Mouse (Mus musculus): ENCODE data around the gene Olfr1018. TPM values are rescaled to one million over a fixed set of nuclear protein-coding genes. Genes with fewer than 3 reads are reported as not detected.

Olfr1018 gene
- polyA plus RNA-seq, 1 experiment from 2014 or later = not detected

Other genes starting within 250 kb of the Olfr1018 start
- gene Olfr996, start 239.3 kb upstream of the Olfr1018 start, polyA plus RNA-seq (2015; fragmentation: Nextera tagmentation; extraction: Ambion mirVana) = not detected in 2 replicates
- gene Olfr998, start 229.5 kb upstream of the Olfr1018 start, polyA plus RNA-seq (2015; fragmentation: Nextera tagmentation; extraction: Ambion mirVana) = not detected in 2 replicates
- not detected in 2 replicates for gene Olfr1000, start 206.6 kb upstream of the Olfr1018 start, polyA plus RNA-seq (2015; fragmentation: Nextera tagmentation; extraction: Ambion mirVana)
- not detected in 2 replicates for gene Olfr1002, start 167.8 kb upstream of the Olfr1018 start, polyA plus RNA-seq (2015; fragmentation: Nextera tagmentation; extraction: Ambion mirVana)
- not detected in 2 replicates for gene Olfr154, start 154.0 kb upstream of the Olfr1018 start, polyA plus RNA-seq (2015; fragmentation: Nextera tagmentation; extraction: Ambion mirVana)
- gene Olfr1006, start 139.7 kb upstream of the Olfr1018 start, polyA plus RNA-seq (2015; fragmentation: Nextera tagmentation; extraction: Ambion mirVana) = not detected in 2 replicates
- not detected in 2 replicates for gene Olfr1008, start 129.0 kb upstream of the Olfr1018 start, polyA plus RNA-seq (2015; fragmentation: Nextera tagmentation; extraction: Ambion mirVana)
- not detected in 2 replicates for gene Olfr1009, start 103.1 kb upstream of the Olfr1018 start, polyA plus RNA-seq (2015; fragmentation: Nextera tagmentation; extraction: Ambion mirVana)
- gene Olfr1012, start 55.7 kb upstream of the Olfr1018 start, polyA plus RNA-seq (2015; fragmentation: Nextera tagmentation; extraction: Ambion mirVana) = not detected in 2 replicates
- not detected in 2 replicates for gene Olfr1013, start 51.4 kb upstream of the Olfr1018 start, polyA plus RNA-seq (2015; fragmentation: Nextera tagmentation; extraction: Ambion mirVana)
- not detected in 2 replicates for gene Olfr1014, start 45.8 kb upstream of the Olfr1018 start, polyA plus RNA-seq (2015; fragmentation: Nextera tagmentation; extraction: Ambion mirVana)
- not detected in 2 replicates for gene Olfr1015, start 36.5 kb upstream of the Olfr1018 start, polyA plus RNA-seq (2015; fragmentation: Nextera tagmentation; extraction: Ambion mirVana)
- gene Olfr1016, start 15.9 kb upstream of the Olfr1018 start, polyA plus RNA-seq (2015; fragmentation: Nextera tagmentation; extraction: Ambion mirVana) = not detected in 2 replicates
- not detected in 2 replicates for gene Olfr1019, start 27.0 kb downstream of the Olfr1018 start, polyA plus RNA-seq (2015; fragmentation: Nextera tagmentation; extraction: Ambion mirVana)
- gene Olfr1020, start 28.6 kb downstream of the Olfr1018 start, polyA plus RNA-seq (2015; fragmentation: Nextera tagmentation; extraction: Ambion mirVana) = not detected in 2 replicates
- not detected in 2 replicates for gene Olfr1022, start 50.1 kb downstream of the Olfr1018 start, polyA plus RNA-seq (2015; fragmentation: Nextera tagmentation; extraction: Ambion mirVana)
- not detected in 2 replicates for gene Olfr1023, start 67.2 kb downstream of the Olfr1018 start, polyA plus RNA-seq (2015; fragmentation: Nextera tagmentation; extraction: Ambion mirVana)
- not detected in 2 replicates for gene Olfr1024, start 86.6 kb downstream of the Olfr1018 start, polyA plus RNA-seq (2015; fragmentation: Nextera tagmentation; extraction: Ambion mirVana)
- gene Olfr1025-ps1, start 96.7 kb downstream of the Olfr1018 start, polyA plus RNA-seq (2015; fragmentation: Nextera tagmentation; extraction: Ambion mirVana) = not detected in 2 replicates
- gene Olfr1026, start 103.1 kb downstream of the Olfr1018 start, polyA plus RNA-seq (2015; fragmentation: Nextera tagmentation; extraction: Ambion mirVana) = not detected in 2 replicates
- not detected in 2 replicates for gene Olfr1028, start 132.0 kb downstream of the Olfr1018 start, polyA plus RNA-seq (2015; fragmentation: Nextera tagmentation; extraction: Ambion mirVana)
- gene Olfr1029, start 155.4 kb downstream of the Olfr1018 start, polyA plus RNA-seq (2015; fragmentation: Nextera tagmentation; extraction: Ambion mirVana) = not detected in 2 replicates
- gene Olfr1030, start 160.8 kb downstream of the Olfr1018 start, polyA plus RNA-seq (2015; fragmentation: Nextera tagmentation; extraction: Ambion mirVana) = not detected in 2 replicates
- not detected in 2 replicates for gene Olfr1031, start 171.8 kb downstream of the Olfr1018 start, polyA plus RNA-seq (2015; fragmentation: Nextera tagmentation; extraction: Ambion mirVana)
- gene Olfr1032, start 187.1 kb downstream of the Olfr1018 start, polyA plus RNA-seq (2015; fragmentation: Nextera tagmentation; extraction: Ambion mirVana) = not detected in 2 replicates
- gene Olfr1033, start 202.2 kb downstream of the Olfr1018 start, polyA plus RNA-seq (2015; fragmentation: Nextera tagmentation; extraction: Ambion mirVana) = 6.3 and 6.4 TPM in 2 replicates
- 0.07 TPM in 1 of 2 replicates, not detected in the other for gene Olfr1034, start 227.4 kb downstream of the Olfr1018 start, polyA plus RNA-seq (2015; fragmentation: Nextera tagmentation; extraction: Ambion mirVana)

Measured in heart, embryonic 16.5 days (tissue).